Mouse (Mus musculus) CD4-positive helper T cell, adult 2 months (primary cell): ENCODE results near the gene Kcnh1.

Experiments used
- DNase-seq: peaks from one replicate; pipeline ENCODE4 v3.0.0-alpha.2; 2012; ENCODE audit warnings: low read depth, missing footprints, low spot score

Gene Kcnh1

GRCm38 (mm10) chr1:192315392-192316070 is 125.0 kb downstream of the Kcnh1 start:
- DNase-seq = no peak

- no peak for DNase-seq
Measured at GRCm38 (mm10) chr1:192324223-192324622, 133.6 kb downstream of the Kcnh1 start.

- DNase-seq = no peak
Measured at GRCm38 (mm10) chr1:192327052-192327451, 136.5 kb downstream of the Kcnh1 start.

- DNase-seq = no peak
Measured at GRCm38 (mm10) chr1:192331207-192331606, 140.6 kb downstream of the Kcnh1 start.

GRCm38 (mm10) chr1:192336029-192336428 is 145.5 kb downstream of the Kcnh1 start:
- no peak for DNase-seq

- no peak for DNase-seq
Measured at GRCm38 (mm10) chr1:192339361-192340077, 148.9 kb downstream of the Kcnh1 start.

GRCm38 (mm10) chr1:192341774-192342173 is 151.2 kb downstream of the Kcnh1 start:
- no peak for DNase-seq

GRCm38 (mm10) chr1:192343996-192344395 is 153.4 kb downstream of the Kcnh1 start:
- DNase-seq = no peak

- no peak for DNase-seq
Measured at GRCm38 (mm10) chr1:192347327-192347726, 156.8 kb downstream of the Kcnh1 start.

- DNase-seq = no peak
Measured at GRCm38 (mm10) chr1:192356231-192356630, 165.7 kb downstream of the Kcnh1 start.

- DNase-seq = no peak
Measured at GRCm38 (mm10) chr1:192359212-192359611, 168.6 kb downstream of the Kcnh1 start.

GRCm38 (mm10) chr1:192368336-192368735 is 177.8 kb downstream of the Kcnh1 start:
- no peak for DNase-seq

- no peak for DNase-seq
Measured at GRCm38 (mm10) chr1:192371943-192372614, 181.5 kb downstream of the Kcnh1 start.

- no peak for DNase-seq
Measured at GRCm38 (mm10) chr1:192378546-192379075, 188.0 kb downstream of the Kcnh1 start.

- DNase-seq = no peak
Measured at GRCm38 (mm10) chr1:192380596-192381041, 190.0 kb downstream of the Kcnh1 start.

GRCm38 (mm10) chr1:192387624-192388023 is 197.1 kb downstream of the Kcnh1 start:
- no peak for DNase-seq

GRCm38 (mm10) chr1:192391041-192391440 is 200.5 kb downstream of the Kcnh1 start:
- no peak for DNase-seq

- no peak for DNase-seq
Measured at GRCm38 (mm10) chr1:192392232-192392631, 201.7 kb downstream of the Kcnh1 start.

- DNase-seq = no peak
Measured at GRCm38 (mm10) chr1:192399667-192400490, 209.3 kb downstream of the Kcnh1 start.

- no peak for DNase-seq
Measured at GRCm38 (mm10) chr1:192400991-192401390, 210.4 kb downstream of the Kcnh1 start.
